Mouse (Mus musculus): ENCODE measurements around the gene Gm3435. TPM values are rescaled to one million over a fixed set of nuclear protein-coding genes. Genes with fewer than 3 reads are reported as not detected.
"Not testable (repeated sequence)": the region's sequence is repeated elsewhere in the genome, so short reads cannot be mapped to it uniquely, and the experiment has no call there.

Gm3435 gene
- polyA plus RNA-seq, 1 experiment from 2014 or later = 3.7 TPM

GRCm38 (mm10) chr17:15041175-15041729 is 31.3 kb downstream of the Gm3435 start, which contains the start of the genes Ermard, Tcte3 and Gm3448:
TSS of gene Ermard (plus strand) at chr17:15041208.
TSS of gene Tcte3 (minus strand) at chr17:15041488.
TSS of gene Gm3448 (minus strand) at chr17:15041537.
- not testable (repeated sequence) for DNase-seq; H3K36me3 ChIP-seq (ENCODE audit: insufficient read depth); H3K9ac ChIP-seq; H3K4me1 ChIP-seq (ENCODE audit: insufficient read depth); H3K9me3 ChIP-seq (ENCODE audit: low read depth, low read length); H3K4me2 ChIP-seq; H3K27me3 ChIP-seq (ENCODE audit: insufficient read depth, low read length); H3K27ac ChIP-seq (ENCODE audit: low read depth); H3K4me3 ChIP-seq (ENCODE audit: low read depth, low read length)
- 0% methylated on average over 3 of the region's 56 CpGs for WGBS
- ATAC-seq (ENCODE audit: insufficient read depth) = peak; percentile 98

DNA sequence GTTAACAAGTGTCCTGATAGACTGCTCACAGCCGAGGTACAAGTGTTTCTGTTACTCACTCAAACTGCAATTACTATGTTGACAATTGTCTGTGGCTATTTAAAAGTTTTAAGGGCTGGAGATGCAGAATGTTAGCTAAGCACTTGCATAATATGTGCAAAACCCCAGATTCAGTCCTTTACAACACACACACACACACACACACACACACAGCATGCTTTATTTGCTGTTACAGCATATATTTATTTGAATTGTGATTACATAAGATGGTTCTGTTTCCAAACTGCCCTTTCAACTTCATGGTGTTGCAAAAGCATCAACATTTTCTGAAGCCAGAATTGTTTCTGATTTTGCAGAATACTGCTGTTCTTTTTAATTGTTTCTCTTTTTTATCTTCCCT is 40.4 kb downstream of the Gm3435 start:
- H3K9ac ChIP-seq; H3K27me3 ChIP-seq (ENCODE audit: insufficient read depth, low read length); H3K36me3 ChIP-seq (ENCODE audit: insufficient read depth); H3K4me1 ChIP-seq (ENCODE audit: insufficient read depth); DNase-seq; H3K4me3 ChIP-seq (ENCODE audit: low read depth, low read length); H3K4me2 ChIP-seq; H3K9me3 ChIP-seq (ENCODE audit: low read depth, low read length); H3K27ac ChIP-seq (ENCODE audit: low read depth); ATAC-seq (ENCODE audit: insufficient read depth): not testable (repeated sequence)
- no CpG with 5 or more reads among the region's 1 CpGs for WGBS

DNA sequence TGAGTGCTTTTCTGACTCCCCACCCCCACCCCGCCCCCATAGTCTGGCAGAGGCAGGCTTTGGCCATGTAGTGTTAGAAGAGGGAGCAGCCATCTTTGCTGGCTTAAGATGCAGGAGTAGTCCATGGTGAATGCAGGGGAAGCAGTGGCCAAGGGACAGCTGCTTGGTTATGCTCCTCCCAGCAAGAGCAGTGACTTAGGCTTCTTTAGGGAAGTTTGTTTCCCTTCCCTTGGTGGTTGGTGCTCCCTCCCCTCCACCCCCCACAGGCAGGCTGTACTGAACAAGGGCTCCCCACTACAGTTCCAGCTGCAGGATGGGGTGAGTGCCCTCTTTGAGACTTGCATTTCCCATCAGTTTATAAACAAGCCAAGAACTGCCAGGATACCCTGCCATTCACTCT is 42.8 kb downstream of the Gm3435 start:
- H3K9me3 ChIP-seq (ENCODE audit: low read depth, low read length); DNase-seq: not testable (repeated sequence)

GRCm38 (mm10) chr17:15053183-15053828 is 43.3 kb downstream of the Gm3435 start:
- H3K9ac ChIP-seq; DNase-seq; H3K9me3 ChIP-seq (ENCODE audit: low read depth, low read length); ATAC-seq (ENCODE audit: insufficient read depth); H3K4me3 ChIP-seq (ENCODE audit: low read depth, low read length); H3K4me2 ChIP-seq; H3K27ac ChIP-seq (ENCODE audit: low read depth); H3K4me1 ChIP-seq (ENCODE audit: insufficient read depth); H3K27me3 ChIP-seq (ENCODE audit: insufficient read depth, low read length): not testable (repeated sequence)
- peaks cover 11% of the 10 kb centered on the region for H3K36me3 ChIP-seq (ENCODE audit: insufficient read depth)
- WGBS = 92% methylated on average over 5 of the region's 8 CpGs

More for the DNA sequence above, 42.8 kb downstream of the Gm3435 start:
- not testable (repeated sequence) for H3K9ac ChIP-seq; H3K27ac ChIP-seq (ENCODE audit: low read depth); H3K27me3 ChIP-seq (ENCODE audit: insufficient read depth, low read length); H3K4me3 ChIP-seq (ENCODE audit: low read depth, low read length); H3K4me2 ChIP-seq; H3K4me1 ChIP-seq (ENCODE audit: insufficient read depth)
- H3K36me3 ChIP-seq (ENCODE audit: insufficient read depth) = peaks cover 11% of the 10 kb centered on the region
- ATAC-seq (ENCODE audit: insufficient read depth) = peak; percentile 17; the same call in 1 of the 2 replicates
- WGBS = 56% methylated on average over 1 of the region's 1 CpGs

DNA sequence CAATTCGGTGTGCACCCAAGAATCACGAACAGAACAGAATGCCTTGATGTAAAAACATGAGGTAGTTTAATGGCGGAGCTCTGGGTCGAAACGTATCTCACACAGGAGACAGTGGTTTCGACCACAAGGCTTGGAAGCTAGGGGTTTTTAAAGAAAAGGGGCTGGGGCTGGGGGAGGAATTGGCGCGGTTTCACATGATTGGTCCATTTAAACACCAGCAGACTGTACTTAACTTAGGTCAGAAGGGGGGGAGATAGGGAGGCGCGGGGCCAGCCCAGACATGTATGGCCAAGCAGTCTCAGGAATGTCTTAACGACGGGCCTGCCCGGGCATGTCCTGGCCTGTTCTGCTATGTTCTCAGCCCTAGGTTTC is 43.8 kb downstream of the Gm3435 start:
- not testable (repeated sequence) for H3K27ac ChIP-seq (ENCODE audit: low read depth); H3K4me3 ChIP-seq (ENCODE audit: low read depth, low read length); H3K4me1 ChIP-seq (ENCODE audit: insufficient read depth); H3K4me2 ChIP-seq; H3K9ac ChIP-seq; ATAC-seq (ENCODE audit: insufficient read depth); DNase-seq; H3K27me3 ChIP-seq (ENCODE audit: insufficient read depth, low read length); H3K9me3 ChIP-seq (ENCODE audit: low read depth, low read length)
- peaks cover 11% of the 10 kb centered on the region for H3K36me3 ChIP-seq (ENCODE audit: insufficient read depth)
- 89% methylated on average over 11 of the region's 13 CpGs for WGBS

DNA sequence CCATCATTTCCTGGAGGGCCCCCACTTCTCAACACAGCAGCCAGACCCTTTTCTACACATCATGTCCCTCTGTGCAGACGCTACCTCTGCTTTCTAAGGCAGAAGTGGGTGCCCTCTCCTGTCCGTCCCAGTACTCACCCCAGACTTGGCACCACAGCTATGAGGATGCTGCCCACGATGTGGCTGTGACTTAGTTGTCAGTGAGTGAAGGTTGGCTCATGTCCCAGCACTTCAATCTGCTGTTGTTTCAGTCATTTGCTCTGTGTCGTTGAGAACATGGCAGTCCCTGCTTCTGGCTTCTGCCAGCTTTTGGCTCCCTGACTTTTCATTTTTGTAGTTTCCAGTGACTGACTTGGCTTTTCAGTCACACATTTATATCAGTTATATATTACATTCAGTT is 45.9 kb downstream of the Gm3435 start:
- no peak for TF ChIP-seq CTCF (IDR thresholded peaks at IDR 0.05; ENCODE audit: low read depth)
- Histone ChIP-seq H3K27me3 (ENCODE audit: insufficient read depth, low read length) (no peaks in the 10 kb centered on the region), H3K9me3 (ENCODE audit: low read depth, low read length) (no peaks in the 10 kb centered on the region), H3K9ac (no peak overlapping the region), H3K36me3 (ENCODE audit: insufficient read depth) (peaks cover 24% of the 10 kb centered on the region), H3K4me3 (ENCODE audit: low read depth, low read length) (no peak overlapping the region), H3K4me1 (ENCODE audit: insufficient read depth) (no peaks in the 10 kb centered on the region), H3K27ac (ENCODE audit: low read depth) (no peak overlapping the region), H3K4me2 (no peak overlapping the region)
- ATAC-seq (ENCODE audit: insufficient read depth) (no peak), DNase-seq (no peak)
- WGBS = 66% methylated on average over 4 of the region's 4 CpGs

DNA sequence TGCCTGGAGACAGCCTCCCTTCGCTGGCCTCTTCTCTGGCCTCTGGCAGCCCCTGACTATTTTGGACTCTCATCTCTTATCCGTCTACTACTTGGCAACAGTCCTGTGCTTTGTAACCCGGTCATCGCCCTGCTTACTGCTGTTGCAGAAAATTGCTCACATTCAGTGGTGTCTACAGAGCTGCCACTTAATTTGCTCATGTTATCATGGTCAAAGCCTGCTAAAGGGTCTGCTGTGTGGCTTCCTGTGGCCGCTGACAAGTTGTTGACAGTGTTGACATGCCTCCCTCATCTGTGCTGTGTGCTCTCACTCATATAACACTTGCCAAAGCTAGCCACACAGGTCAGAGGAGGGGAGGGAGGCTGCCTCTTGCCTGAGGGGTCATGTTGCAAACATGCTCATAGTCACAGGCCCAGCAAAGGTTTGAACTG is 48.2 kb downstream of the Gm3435 start:
- Histone ChIP-seq H3K27me3 (ENCODE audit: insufficient read depth, low read length) (no peaks in the 10 kb centered on the region), H3K4me2 (no peak overlapping the region), H3K36me3 (ENCODE audit: insufficient read depth) (peaks cover 27% of the 10 kb centered on the region), H3K9me3 (ENCODE audit: low read depth, low read length) (no peaks in the 10 kb centered on the region), H3K4me1 (ENCODE audit: insufficient read depth) (no peaks in the 10 kb centered on the region), H3K27ac (ENCODE audit: low read depth) (no peak overlapping the region), H3K4me3 (ENCODE audit: low read depth, low read length) (no peak overlapping the region), H3K9ac (no peak overlapping the region)
- ATAC-seq (ENCODE audit: insufficient read depth) (peak; percentile 88), DNase-seq (peak; percentile 73)
- 65% methylated on average over 5 of the region's 5 CpGs for WGBS
- no peak for TF ChIP-seq CTCF (IDR thresholded peaks at IDR 0.05; ENCODE audit: low read depth)

Measured in lung, embryonic 14.5 days (tissue).